Mouse (Mus musculus): Measurements from ENCODE around the gene C530008M17Rik. TPM values are rescaled to one million over a fixed set of nuclear protein-coding genes. Genes with fewer than 3 reads are reported as not detected.

C530008M17Rik gene
- polyA plus RNA-seq, 1 experiment from 2014 or later = 15.8 TPM

GRCm38 (mm10) chr5:76855829-76856600, 199.7 kb downstream of the C530008M17Rik start:
- 38% methylated on average over 25 of the region's 25 CpGs for WGBS

GRCm38 (mm10) chr5:76857103-76858015, 201.0 kb downstream of the C530008M17Rik start:
- Histone ChIP-seq H3K36me3 (no peaks in the 10 kb centered on the region), H3K4me2 (peak overlapping the region; percentile 68), H3K4me3 (replicated peaks) (peak overlapping the region; percentile 43), H3K9me3 (no peaks in the 10 kb centered on the region), H3K4me1 (peaks cover 13% of the 10 kb centered on the region; the same call in 1 of the 2 replicates), H3K27me3 (replicated peaks) (peaks cover 26% of the 10 kb centered on the region; the same call in 1 of the 2 replicates), H3K9ac (no peak overlapping the region), H3K27ac (no peak overlapping the region)
- ATAC-seq (ENCODE audit: insufficient read depth, low FRiP score, low read depth) = no peak
- WGBS = 34% methylated on average over 62 of the region's 62 CpGs

More at GRCm38 (mm10) chr5:76855829-76856600, 199.7 kb downstream of the C530008M17Rik start:
- ATAC-seq (ENCODE audit: insufficient read depth, low FRiP score, low read depth) = no peak
- peak overlapping the region; percentile 43 for H3K4me3 ChIP-seq (replicated peaks)
- peak overlapping the region; percentile 68 for H3K4me2 ChIP-seq
- H3K9me3 ChIP-seq = no peaks in the 10 kb centered on the region
- no peak overlapping the region for H3K27ac ChIP-seq
- no peak overlapping the region for H3K9ac ChIP-seq
- H3K4me1 ChIP-seq = peaks cover 13% of the 10 kb centered on the region; the same call in 1 of the 2 replicates
- H3K36me3 ChIP-seq = no peaks in the 10 kb centered on the region
- H3K27me3 ChIP-seq (replicated peaks) = peaks cover 26% of the 10 kb centered on the region; the same call in 1 of the 2 replicates

- peak overlapping the region; percentile 68 for H3K4me2 ChIP-seq
These were observed 202.1 kb downstream of the C530008M17Rik start for GRCm38 (mm10) chr5:76858444-76858843.

GRCm38 (mm10) chr5:76866819-76867218, 210.5 kb downstream of the C530008M17Rik start:
- Histone ChIP-seq H3K4me3 (replicated peaks) (no peak overlapping the region), H3K9ac (no peak overlapping the region), H3K36me3 (no peaks in the 10 kb centered on the region), H3K9me3 (no peaks in the 10 kb centered on the region), H3K27me3 (replicated peaks) (no peaks in the 10 kb centered on the region), H3K4me1 (no peaks in the 10 kb centered on the region), H3K27ac (no peak overlapping the region), H3K4me2 (no peak overlapping the region)
- 71% methylated on average over 8 of the region's 8 CpGs for WGBS
- ATAC-seq (ENCODE audit: insufficient read depth, low FRiP score, low read depth) = no peak

More at GRCm38 (mm10) chr5:76858444-76858843, 202.1 kb downstream of the C530008M17Rik start:
- 76% methylated on average over 13 of the region's 13 CpGs for WGBS
- Histone ChIP-seq H3K4me3 (replicated peaks) (peak overlapping the region; percentile 43), H3K27ac (no peak overlapping the region), H3K9ac (no peak overlapping the region), H3K27me3 (replicated peaks) (peaks cover 26% of the 10 kb centered on the region; the same call in 1 of the 2 replicates), H3K4me1 (peaks cover 13% of the 10 kb centered on the region; the same call in 1 of the 2 replicates), H3K9me3 (no peaks in the 10 kb centered on the region), H3K36me3 (no peaks in the 10 kb centered on the region)
- ATAC-seq (ENCODE audit: insufficient read depth, low FRiP score, low read depth) = no peak

- WGBS = 36% methylated on average over 16 of the region's 16 CpGs
- Histone ChIP-seq H3K4me1 (no peaks in the 10 kb centered on the region), H3K4me3 (replicated peaks) (peak overlapping the region; percentile 36), H3K9ac (0 out of 2 replicates have a peak overlapping the region, but pooled peaks have one; percentile 12), H3K27ac (no peak overlapping the region), H3K27me3 (replicated peaks) (no peaks in the 10 kb centered on the region), H3K9me3 (no peaks in the 10 kb centered on the region), H3K36me3 (peaks cover 5% of the 10 kb centered on the region; the same call in 1 of the 2 replicates), H3K4me2 (peak overlapping the region; percentile 51)
- ATAC-seq (ENCODE audit: insufficient read depth, low FRiP score, low read depth) = peak; percentile 88
These were observed 212.5 kb downstream of the C530008M17Rik start for GRCm38 (mm10) chr5:76868693-76869286.

- no peak for ATAC-seq (ENCODE audit: insufficient read depth, low FRiP score, low read depth)
- 56% methylated on average over 6 of the region's 6 CpGs for WGBS
- H3K9ac ChIP-seq = 0 out of 2 replicates have a peak overlapping the region, but pooled peaks have one; percentile 12
These were observed 213.2 kb downstream of the C530008M17Rik start for GRCm38 (mm10) chr5:76869553-76869952.

GRCm38 (mm10) chr5:76876106-76876758, 219.9 kb downstream of the C530008M17Rik start:
- Histone ChIP-seq H3K4me3 (replicated peaks) (no peak overlapping the region), H3K36me3 (peaks cover 9% of the 10 kb centered on the region; the same call in 1 of the 2 replicates), H3K4me2 (no peak overlapping the region), H3K9me3 (no peaks in the 10 kb centered on the region), H3K4me1 (no peaks in the 10 kb centered on the region), H3K27ac (no peak overlapping the region), H3K27me3 (replicated peaks) (no peaks in the 10 kb centered on the region), H3K9ac (no peak overlapping the region)
- no peak for ATAC-seq (ENCODE audit: insufficient read depth, low FRiP score, low read depth)
- WGBS = 87% methylated on average over 25 of the region's 25 CpGs

More at GRCm38 (mm10) chr5:76869553-76869952, 213.2 kb downstream of the C530008M17Rik start:
- Histone ChIP-seq H3K27me3 (replicated peaks) (no peaks in the 10 kb centered on the region), H3K4me3 (replicated peaks) (peak overlapping the region; percentile 36), H3K27ac (no peak overlapping the region), H3K9me3 (no peaks in the 10 kb centered on the region), H3K4me2 (peak overlapping the region; percentile 51), H3K4me1 (no peaks in the 10 kb centered on the region), H3K36me3 (peaks cover 9% of the 10 kb centered on the region; the same call in 1 of the 2 replicates)

GRCm38 (mm10) chr5:76884107-76884506, 227.8 kb downstream of the C530008M17Rik start:
- Histone ChIP-seq H3K9me3 (no peaks in the 10 kb centered on the region), H3K4me1 (no peaks in the 10 kb centered on the region), H3K27ac (no peak overlapping the region), H3K4me3 (replicated peaks) (no peak overlapping the region), H3K27me3 (replicated peaks) (no peaks in the 10 kb centered on the region), H3K4me2 (no peak overlapping the region), H3K9ac (no peak overlapping the region), H3K36me3 (0 out of 2 replicates have a peak, but pooled peaks cover 12% of the 10 kb centered on the region)
- no peak for ATAC-seq (ENCODE audit: insufficient read depth, low FRiP score, low read depth)
- 82% methylated on average over 1 of the region's 1 CpGs for WGBS

- Histone ChIP-seq H3K27ac (no peak overlapping the region), H3K4me1 (no peaks in the 10 kb centered on the region), H3K9me3 (no peaks in the 10 kb centered on the region), H3K4me3 (replicated peaks) (no peak overlapping the region), H3K36me3 (peaks cover 12% of the 10 kb centered on the region; the same call in 1 of the 2 replicates), H3K4me2 (no peak overlapping the region), H3K27me3 (replicated peaks) (no peaks in the 10 kb centered on the region), H3K9ac (no peak overlapping the region)
- WGBS = 94% methylated on average over 2 of the region's 2 CpGs
- no peak for ATAC-seq (ENCODE audit: insufficient read depth, low FRiP score, low read depth)
These were observed 230.7 kb downstream of the C530008M17Rik start for GRCm38 (mm10) chr5:76887011-76887410.

GRCm38 (mm10) chr5:76892608-76893007, 236.3 kb downstream of the C530008M17Rik start:
- no peak overlapping the region for H3K4me3 ChIP-seq (replicated peaks)
- 45% methylated on average over 2 of the region's 2 CpGs for WGBS
- H3K27me3 ChIP-seq (replicated peaks) = no peaks in the 10 kb centered on the region
- no peak for ATAC-seq (ENCODE audit: insufficient read depth, low FRiP score, low read depth)
- no peak overlapping the region for H3K4me2 ChIP-seq
- H3K9me3 ChIP-seq = no peaks in the 10 kb centered on the region
- H3K36me3 ChIP-seq = no peaks in the 10 kb centered on the region; the same call in 1 of the 2 replicates
- 0 out of 2 replicates have a peak overlapping the region, but pooled peaks have one; percentile 26 for H3K27ac ChIP-seq
- no peak overlapping the region for H3K9ac ChIP-seq
- no peaks in the 10 kb centered on the region for H3K4me1 ChIP-seq

Data from stomach, embryonic 15.5 days (tissue).